Mouse (Mus musculus): ENCODE results near the gene Cct4.
A peak's percentile ranks its signal among the peaks of the same experiment; 100 is the strongest.

Gene Cct4

DNA sequence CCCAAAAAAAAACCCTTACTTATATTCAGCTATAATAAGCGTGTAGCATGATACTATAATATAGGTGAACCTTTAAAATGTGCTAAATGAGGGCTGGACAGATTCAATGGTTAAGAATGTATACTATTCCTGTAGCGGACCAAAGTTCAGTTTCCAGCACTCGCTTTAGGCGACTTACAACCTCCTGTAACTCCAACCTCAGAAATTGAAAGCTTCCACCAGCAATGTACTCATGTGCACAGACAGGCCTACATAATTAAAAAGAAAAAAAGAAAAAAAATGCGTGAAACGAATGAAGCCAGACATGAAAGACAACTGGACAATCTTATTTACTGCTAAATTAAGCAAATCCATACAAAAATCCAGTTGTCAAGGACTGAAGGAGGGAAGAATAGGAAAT lies 7.5 kb upstream of the Cct4 start:
- no peak for DNase-seq (ENCODE audit: low spot score)

DNA sequence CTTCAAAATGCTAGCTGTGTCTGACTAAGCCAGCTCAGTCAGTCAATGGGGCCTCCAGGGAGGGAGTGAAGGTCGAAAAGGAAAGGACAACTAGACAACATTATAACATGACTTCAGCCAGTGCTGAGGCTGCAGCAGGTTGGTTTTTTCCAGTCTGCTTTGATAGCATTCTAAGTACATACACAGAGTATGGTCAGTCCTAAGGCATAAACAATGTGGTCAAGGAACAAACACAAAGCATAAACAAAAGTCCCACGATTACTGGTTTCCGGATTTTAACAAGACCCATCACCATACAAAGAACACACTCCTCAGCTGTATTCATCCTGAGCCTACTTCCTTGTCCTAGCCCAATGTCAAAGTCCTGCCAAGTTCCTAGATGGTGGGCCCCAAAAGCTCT lies 4.8 kb upstream of the Cct4 start:
- no peak for DNase-seq (ENCODE audit: low spot score)

GRCm38 (mm10) chr11:22987357-22987756 lies 3.0 kb upstream of the Cct4 start:
- DNase-seq (ENCODE audit: low spot score) = no peak

DNA sequence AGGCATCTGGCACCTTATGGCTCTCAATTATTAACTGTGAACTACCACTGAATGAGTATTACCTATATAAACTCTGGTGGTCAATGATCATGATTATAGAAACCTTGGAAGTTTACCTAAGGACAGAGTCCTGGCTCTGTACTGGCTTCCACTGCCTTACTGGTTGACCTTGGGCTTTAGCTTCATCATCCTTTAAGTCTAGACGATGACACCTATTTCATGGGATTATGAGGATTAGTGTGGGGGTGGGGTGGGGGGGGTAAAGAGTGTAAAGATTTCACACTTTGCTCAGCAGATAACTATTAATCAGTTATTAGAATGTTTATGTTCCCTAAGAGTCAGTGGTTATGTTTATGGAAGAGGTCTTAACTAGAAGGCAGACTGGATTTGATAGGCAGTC lies 533 bp upstream of the Cct4 start:
- no peak for DNase-seq (ENCODE audit: low spot score)

GRCm38 (mm10) chr11:22991218-22991835 lies 1.0 kb downstream of the Cct4 start:
- DNase-seq (ENCODE audit: low spot score) = no peak

DNA sequence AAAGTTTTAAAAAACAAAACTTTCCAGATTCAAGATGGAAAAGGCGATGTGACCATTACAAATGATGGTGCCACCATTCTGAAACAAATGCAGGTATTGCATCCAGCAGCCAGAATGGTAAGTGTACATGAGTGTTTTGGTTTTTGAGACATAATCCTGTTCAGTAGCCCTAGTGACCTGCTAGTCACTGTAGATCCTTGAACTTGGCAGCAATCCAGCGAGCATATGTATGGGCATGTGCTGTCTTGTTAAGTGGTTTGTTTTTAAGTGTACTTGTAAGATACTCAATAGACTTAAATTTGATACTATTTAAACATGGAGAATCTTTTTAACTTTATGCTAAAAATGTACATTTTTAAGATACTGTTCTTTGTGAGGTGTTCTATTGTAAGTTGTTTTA lies 4.0 kb downstream of the Cct4 start:
- no peak for DNase-seq (ENCODE audit: low spot score)

DNA sequence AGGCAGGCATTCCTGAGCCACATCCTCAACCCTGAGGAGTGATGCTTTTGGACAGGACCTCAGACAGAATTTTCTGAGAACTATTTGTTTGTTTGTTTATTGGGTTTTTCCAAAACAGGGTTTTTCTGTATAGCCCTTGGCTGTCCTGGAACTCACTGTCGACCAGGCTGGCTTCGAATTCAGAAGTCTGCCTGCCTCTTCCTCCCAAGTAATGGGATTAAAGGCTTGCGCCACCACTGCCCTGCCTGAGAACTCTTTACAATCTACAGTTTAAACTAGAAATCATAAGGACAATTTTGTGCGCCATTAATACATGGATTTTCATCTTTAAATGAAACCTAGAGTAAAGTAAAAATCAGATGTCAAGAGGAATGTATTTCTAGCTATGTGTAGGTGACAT lies 5.1 kb downstream of the Cct4 start:
- DNase-seq (ENCODE audit: low spot score) = no peak

- DNase-seq (ENCODE audit: low spot score) = no peak
Measured at GRCm38 (mm10) chr11:22998308-22998707, 8.0 kb downstream of the Cct4 start.

- no peak for DNase-seq (ENCODE audit: low spot score)
Measured at GRCm38 (mm10) chr11:23005276-23005675, 15.0 kb downstream of the Cct4 start.

DNA sequence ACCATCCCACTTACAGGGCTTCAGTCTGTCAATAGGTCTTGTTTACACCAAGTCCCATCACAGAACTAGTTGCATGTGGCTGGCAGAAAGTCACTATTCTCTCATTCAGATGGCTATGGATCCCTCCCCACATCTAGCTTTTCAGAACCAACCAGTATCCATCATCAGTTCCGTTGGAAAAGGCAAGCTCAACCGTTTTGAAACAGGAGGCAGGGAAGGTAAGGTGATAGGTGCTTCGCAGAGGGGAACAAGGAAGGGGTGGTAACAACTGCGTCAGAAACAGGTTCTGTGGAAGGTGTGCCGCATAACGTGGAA lies 16.8 kb downstream of the Cct4 start:
- no peak for DNase-seq (ENCODE audit: low spot score)

DNA sequence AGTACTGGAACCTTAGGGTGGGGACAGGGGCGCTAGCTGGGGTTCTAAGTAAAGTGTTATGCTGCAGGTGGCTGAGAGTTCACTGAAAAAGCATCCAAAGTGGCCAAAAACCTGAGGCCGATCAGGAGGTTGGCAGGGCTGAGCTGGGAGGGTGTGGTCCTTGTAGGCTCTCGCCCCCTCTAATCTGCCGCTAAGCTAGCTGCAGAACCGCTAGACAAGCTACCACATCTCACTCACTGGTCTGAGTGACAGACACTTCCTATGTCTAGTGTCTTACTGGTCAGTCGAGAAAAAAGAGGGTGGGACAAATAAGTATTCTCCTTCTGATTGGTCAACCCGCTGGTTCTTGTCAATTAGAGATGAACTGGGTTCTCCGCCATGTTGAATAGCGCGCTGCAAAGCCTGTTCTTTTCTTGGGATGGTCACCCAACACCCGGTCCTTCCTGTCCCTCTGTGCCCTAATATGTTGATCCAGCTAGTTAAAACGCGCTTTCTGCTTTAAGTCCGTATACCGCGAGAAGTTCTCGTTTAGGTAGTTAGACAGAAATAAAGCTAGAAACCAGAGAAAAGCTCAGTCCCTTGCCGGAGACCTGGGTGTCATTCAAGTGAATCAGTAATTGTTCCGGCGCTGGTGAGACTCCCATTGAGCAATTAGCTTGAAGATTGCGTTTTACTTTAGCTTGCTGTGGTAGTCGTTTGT lies 17.3 kb downstream of the Cct4 start, which contains the start of gene Fam161a:
Gene Fam161a (plus strand): TSS at position 51 of the 700 bp plus-strand sequence.
- DNase-seq (ENCODE audit: low spot score) = no peak

- peak; percentile 17 for DNase-seq (ENCODE audit: low spot score)
Measured at GRCm38 (mm10) chr11:23008181-23008823, 18.0 kb downstream of the Cct4 start.

DNA sequence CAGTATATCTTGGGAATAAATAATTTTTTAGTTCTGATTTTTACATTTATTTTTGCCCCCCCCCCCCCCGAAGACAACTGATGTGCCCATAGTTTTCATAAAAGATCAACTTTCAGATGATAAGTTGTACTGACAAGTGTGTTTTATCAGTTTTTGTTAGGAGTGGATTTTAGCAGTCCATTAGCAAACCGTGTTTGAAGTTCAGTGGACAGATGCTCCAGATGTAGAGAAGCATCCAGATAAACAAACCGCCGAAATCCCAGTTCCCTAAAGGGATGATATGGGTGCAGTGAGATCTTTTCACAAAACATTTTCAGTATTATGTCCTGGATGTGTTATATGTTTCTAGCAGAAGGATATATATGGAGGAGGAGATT lies 18.5 kb downstream of the Cct4 start:
- no peak for DNase-seq (ENCODE audit: low spot score)

GRCm38 (mm10) chr11:23013096-23013495 lies 22.8 kb downstream of the Cct4 start:
- no peak for DNase-seq (ENCODE audit: low spot score)

DNA sequence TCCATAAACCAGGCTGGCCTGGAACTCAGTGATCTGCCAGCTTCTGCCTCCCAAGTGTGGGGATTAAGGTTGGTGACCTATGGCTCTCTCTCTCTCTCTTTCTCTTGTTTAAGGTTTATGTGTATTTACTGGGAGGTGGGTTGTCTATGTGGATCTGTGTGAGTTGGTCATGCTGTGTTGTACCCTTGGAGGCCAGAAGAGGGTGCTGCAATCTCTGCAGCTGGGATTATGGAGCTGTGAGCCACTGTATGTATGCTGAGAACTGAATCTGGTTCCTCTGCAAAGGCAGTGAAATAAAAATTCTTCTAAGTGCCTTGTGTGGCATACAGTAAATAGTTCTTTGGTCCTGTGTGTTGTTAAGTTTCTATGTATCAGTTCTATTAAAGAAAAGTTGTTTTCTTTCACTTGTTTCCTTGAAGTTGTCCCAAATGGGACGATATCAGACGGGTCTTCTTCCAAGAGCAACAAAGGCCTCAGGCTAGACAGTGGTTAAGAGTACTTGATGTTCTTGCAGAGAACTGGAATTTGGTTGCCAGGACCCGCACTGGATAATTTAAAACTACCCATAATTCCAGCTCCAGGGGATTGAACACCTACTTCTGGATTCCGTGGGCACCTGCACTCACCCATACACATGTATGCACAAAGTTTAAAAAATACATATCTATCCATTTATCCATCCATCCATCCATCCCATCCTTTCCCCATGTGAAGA lies 23.4 kb downstream of the Cct4 start:
- DNase-seq (ENCODE audit: low spot score) = no peak

- DNase-seq (ENCODE audit: low spot score) = no peak
Measured at GRCm38 (mm10) chr11:23014996-23015395, 24.7 kb downstream of the Cct4 start.

DNA sequence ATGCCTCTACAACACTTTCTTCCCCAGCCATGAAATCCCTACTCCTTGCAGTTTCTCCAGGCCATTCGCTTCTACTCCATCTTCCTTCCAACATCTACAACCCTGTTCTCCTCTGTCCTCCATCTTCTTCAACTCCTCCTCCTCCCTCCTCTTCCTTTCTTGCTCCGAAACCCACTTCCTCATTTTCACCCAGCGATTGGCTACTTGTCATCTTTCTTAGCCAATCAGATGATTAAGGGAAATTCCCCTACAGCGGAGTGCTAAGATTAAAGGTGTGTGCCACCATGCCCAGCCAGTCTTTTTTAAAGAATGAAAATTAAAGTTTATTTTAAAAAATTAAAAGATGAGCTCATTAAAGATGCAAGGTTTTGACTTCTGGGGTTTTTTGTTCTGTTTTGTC lies 27.6 kb downstream of the Cct4 start:
- no peak for DNase-seq (ENCODE audit: low spot score)

GRCm38 (mm10) chr11:23020116-23020770 lies 29.9 kb downstream of the Cct4 start:
- DNase-seq (ENCODE audit: low spot score) = no peak

DNA sequence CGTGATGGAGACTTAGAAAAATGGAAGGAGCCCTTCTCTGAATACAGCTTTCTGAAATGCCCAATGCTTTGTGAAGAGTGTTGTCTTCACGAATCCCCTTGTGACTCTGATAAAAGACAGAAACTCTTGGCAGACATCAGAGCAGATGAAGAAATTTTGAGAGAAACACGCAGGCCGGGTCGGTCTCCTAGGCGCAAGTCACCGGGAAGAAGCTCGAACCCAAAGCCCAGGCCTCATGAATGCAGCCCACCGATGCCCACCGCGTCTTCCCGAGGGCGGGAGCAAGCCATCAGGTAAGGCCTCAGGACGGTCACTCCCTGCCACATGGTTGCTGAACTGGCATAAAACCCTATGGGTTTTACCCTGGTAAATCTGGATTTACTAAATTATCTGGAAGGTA lies 30.5 kb downstream of the Cct4 start:
- no peak for DNase-seq (ENCODE audit: low spot score)

DNA sequence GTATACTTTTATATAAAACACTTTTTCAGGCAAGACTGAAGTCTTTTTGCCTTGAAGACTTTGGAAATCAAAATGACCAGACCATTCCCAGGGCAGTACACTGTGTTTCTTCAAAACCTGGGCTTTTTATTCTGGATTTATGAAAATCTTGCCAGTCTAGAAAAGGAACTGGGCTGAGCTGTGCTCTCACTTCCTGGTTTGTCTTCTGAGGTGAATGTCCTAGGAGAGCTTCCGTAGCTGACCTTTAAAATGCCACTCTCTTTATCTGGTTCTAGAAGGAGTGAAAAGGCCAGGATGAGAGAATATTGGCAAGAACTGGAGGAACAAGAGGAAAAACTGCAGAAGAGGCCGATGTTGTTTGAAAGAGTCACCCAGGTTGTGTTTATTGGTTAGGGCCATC lies 32.8 kb downstream of the Cct4 start:
- no peak for DNase-seq (ENCODE audit: low spot score)

GRCm38 (mm10) chr11:23024169-23024568 lies 33.9 kb downstream of the Cct4 start:
- no peak for DNase-seq (ENCODE audit: low spot score)

- DNase-seq (ENCODE audit: low spot score) = no peak
Measured at GRCm38 (mm10) chr11:23028957-23029356, 38.6 kb downstream of the Cct4 start.

DNA sequence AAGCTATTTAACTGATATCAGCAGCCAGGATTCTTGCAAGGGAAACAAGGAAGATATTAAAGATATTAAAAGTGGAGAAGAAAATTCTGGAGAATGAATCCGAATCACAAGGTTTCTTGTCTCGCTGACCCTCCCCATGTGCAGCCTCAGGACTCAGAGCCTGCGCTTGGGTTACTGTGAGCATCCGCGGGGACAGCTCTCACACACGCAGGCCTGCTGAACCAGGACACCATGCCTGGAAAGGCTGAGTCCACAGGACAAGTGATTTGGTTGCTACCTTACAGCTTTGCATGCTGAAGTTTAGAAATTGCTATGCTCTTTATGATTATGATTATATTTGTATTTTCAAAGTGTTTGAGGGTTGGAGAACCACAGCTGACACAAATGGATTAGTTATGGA lies 39.1 kb downstream of the Cct4 start:
- no peak for DNase-seq (ENCODE audit: low spot score)

All from urinary bladder, postnatal 10 days (tissue).